Mouse (Mus musculus): ENCODE measurements around the gene Impdh2. TPM values are rescaled to one million over a fixed set of nuclear protein-coding genes. Genes with fewer than 3 reads are reported as not detected.

Gene Impdh2
- 66.9 TPM for polyA plus RNA-seq (2014; fragmentation: Illumina TruSeq; extraction: RNeasy Lipid Tissue Mini Kit (QIAGEN cat#74804); ENCODE audit: low read depth, low replicate concordance)

DNA sequence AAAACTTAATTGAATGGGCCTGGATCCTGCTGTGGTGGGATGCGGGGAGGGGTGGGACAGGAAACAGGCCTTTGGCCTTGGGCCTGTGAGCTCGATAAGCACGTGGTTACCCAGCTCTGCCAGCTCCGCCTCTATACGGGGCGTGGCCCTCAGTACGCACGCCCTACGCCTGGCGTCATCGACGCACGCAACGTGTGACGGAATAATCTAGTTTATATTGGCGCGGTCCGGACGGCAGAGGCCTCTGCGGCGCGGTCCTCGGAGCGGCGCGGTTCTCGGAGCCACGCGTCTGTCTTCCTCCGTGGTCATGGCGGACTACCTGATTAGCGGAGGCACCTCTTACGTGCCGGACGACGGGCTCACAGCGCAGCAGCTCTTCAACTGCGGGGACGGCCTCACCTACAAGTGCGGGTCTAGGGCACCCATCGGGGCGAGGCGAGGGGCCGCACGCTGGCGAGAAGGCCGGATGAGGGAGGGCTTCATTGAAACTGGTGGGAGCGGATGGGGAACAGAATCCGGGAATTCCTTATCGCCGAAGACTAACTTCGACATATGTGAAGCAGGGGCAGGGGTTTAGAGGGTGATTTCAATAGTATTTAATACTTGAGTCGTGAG is at the start of gene Impdh2:
Gene Impdh2, plus strand, starts transcription at position 60 of the 615 bp plus-strand sequence.

DNA sequence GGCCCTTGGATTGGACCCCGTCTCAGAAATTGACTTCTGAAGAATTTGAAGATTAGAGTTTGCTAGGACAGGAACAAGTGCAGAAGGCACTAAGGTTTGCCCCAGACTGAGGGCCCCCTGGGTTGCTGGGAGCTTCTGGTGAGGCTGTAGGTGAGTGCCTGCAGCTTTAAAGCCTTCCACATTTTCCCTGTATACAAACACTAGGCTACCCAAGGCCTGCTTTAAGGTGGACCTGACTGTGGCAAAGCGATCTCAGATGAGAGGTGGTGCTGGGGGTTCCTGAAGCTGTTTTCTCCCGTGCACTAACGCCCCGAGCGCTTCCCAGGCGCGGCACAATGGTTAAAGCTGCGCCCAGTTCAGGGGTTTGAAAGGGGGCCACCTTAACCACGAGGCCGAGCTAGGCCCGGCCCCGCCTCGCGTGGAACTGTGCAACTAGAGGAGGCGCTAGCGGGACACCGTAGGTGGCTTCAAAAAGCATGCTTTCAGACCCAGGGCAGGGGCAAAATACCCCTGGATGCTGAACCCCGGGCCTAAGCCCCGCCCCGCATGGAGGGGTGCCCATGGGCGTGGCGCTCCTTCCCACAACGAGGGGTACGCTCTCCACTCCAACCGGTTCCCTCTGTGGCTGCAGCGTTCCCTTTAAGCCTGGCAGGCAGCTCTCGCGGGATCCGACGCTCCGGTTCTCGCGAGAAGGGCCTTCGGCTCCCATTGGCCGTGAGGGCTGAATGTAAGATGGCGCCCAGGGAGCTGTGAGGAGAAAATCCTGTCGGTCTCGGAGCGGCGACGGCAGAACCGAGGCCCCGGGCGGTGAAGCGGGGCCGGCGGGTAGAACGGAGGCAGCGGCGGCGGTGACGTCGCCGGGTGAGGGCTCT is 43.5 kb upstream of the Impdh2 start, which contains the start of gene Qrich1:
Gene Qrich1, plus strand, starts transcription at position 427 of the 872 bp plus-strand sequence.

DNA sequence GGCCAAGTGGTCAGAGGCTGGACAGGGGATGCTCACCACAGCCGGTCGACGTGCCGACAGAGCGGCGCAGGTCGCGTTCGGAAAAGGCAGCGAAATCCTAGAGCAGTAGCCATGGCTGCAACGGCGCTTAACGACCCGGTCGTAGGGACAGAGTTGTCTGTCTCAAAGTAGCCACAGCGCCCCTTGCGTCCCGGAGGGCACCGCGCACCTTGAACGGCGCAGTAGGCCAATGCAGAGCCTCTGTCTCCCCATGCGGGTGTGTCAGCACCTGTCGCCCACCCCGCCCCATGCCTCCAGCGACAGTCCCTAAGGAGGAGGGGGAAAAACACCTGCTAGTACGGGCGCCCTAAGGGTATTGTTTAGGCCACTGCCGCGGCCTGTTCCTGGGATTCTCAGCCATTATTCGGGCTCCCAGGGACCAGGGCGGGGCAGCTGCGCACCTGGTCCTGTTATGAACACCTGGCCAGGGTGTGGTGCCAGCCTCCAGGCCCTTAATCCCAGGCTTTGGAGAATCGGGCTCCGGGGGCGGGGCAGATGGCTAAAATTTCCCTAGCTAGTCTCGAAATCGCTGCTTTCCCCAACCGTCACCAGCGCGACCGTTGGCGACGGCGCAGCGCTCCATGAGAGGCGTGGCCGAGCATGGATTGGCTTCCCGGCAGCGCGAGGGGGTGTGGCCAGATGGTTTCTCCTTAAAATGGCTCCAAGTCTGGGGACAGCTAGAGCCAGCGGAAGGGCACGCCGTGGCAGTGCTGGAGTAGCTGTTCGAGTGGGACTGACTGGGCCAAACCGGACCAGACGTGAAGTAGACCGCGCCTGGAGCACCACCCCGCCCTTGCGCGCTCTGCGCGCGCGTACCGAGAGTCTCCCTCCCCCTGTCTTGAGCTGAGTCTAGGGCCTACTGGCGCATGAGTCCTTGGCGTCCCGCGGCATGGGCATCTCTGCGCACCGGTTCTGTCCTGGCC is 7.0 kb downstream of the Impdh2 start, which contains the start of gene Ndufaf3:
Gene Ndufaf3, minus strand, starts transcription at position 620 of the 962 bp plus-strand sequence.

DNA sequence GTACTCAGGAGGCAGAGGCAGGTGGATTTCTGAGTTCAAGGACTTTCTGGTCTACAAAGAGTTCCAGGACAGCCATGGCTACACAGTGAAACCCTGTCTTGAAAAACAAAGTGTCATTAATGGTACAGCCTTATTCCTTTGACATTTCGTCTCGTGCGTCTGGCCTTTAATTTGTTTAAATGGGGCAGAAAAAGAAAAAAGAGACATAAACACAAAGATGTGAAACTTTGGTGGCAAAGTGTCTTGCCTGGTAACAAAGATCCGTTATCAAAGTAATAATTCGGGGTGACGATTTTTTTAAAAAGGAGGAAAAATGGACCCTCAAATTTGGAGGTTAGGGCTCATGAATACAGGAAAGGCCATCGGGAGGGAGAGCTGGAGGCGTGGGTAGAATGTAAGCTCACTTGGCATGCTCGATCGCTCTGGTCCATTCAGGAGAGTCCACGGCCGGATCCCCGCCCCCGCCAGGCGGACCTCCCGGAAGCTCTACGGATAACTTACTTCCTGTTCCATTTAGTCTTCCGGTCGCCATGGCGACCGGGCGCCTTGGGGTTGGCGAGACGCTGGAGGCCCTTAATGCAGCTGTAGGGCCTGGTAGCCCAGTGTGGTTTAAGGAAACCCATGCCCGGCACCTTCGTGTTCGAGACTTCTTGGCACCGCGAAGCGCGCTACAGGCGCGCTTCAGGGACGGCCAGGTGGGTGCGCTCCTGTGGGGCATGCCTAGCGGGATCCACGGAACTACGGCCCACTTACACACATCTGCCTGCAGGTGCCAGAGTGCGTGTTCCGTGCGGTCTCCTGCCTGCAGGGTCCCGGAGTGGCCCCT is 9.5 kb downstream of the Impdh2 start, which contains the start of gene Dalrd3:
Gene Dalrd3, plus strand, starts transcription at position 506 of the 826 bp plus-strand sequence.

DNA sequence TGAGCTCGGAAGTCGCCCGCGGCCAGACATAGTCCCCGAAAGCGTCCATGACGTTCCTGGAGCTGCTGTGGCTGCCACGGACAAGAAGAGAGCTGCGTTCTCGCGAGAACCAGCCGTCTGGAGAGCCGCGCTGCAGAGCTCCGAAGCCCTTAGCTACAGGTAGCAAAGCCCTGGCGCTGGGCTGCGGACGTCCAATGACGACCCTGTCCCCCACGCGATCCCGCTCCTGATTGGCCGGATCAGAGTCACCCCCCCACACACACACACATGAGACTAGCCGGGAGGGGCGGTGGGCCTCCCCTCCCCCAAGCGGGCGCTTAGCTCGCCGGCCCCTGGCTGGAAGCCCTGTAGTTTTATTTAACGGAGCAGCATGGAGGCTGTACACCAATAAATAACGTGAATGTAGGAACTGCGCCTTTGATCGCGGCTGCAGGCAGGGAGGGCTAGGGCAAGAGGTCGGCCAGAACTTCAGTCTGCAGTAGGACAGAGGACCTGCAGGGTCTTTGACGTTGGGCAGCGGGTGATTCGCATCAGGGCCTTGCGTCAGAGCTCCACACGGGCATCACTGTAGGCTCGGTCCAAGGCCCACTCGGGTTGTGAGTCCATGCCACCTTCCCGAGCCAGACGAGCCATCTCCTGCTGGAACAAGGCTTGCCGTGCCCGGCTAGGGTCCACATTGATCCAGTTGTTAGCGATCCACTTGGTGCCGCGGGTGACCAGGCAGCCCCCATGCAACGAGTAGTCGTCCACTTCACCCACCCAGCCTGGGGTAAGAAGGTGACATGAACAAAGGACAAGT is 18.7 kb downstream of the Impdh2 start, which contains the start of gene Wdr6:
Gene Wdr6, minus strand, starts transcription at position 195 of the 799 bp plus-strand sequence.

DNA sequence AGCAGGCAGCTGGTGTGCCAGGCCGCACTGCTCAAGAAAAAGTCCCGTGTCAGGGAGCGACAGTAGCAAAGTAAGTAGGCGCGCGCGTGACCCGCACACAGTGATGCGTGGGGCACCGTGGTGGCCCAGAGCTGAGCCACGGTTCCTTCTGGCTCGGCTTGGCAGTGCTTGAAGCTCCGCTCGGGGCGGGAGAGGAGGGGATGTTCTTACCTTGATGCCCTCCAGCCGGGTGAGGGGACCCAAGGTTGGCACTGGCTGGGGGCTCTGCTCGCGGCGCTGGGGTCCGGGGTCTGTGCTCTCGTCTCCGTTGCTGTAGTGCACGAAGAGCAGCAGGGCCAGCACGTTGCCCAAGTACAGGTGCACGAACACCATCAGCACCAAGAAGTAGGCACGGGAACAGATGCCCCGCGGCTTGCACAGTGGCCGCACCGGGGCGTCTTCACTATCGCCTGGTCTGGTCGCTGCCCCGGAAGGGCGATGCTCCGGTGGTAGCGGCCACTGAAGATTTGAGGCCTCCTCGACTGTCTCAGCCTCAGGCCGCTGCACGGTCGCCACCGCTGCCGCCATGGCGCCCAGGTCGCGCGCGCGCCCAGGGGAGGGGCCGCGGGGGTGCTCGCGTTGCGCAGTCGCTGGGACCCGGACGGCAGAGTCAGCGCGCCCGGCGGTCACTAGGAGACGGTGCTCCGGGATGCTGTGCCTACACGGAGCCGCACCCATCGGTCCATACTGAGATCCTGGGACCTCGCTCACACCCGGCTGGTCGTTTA is 37.1 kb downstream of the Impdh2 start, which contains the start of gene P4htm:
Gene P4htm, minus strand, starts transcription at position 670 of the 767 bp plus-strand sequence.

Other genes with a start within 250 kb of the Impdh2 start
- gene Gpx1, start 221.4 kb upstream of the Impdh2 start, polyA plus RNA-seq (2014; fragmentation: Illumina TruSeq; extraction: RNeasy Lipid Tissue Mini Kit (QIAGEN cat#74804); ENCODE audit: low read depth, low replicate concordance) = 131 TPM
- 61.1 TPM for gene Usp4, start 212.4 kb upstream of the Impdh2 start, polyA plus RNA-seq (2014; fragmentation: Illumina TruSeq; extraction: RNeasy Lipid Tissue Mini Kit (QIAGEN cat#74804); ENCODE audit: low read depth, low replicate concordance)
- gene 1700102P08Rik, start 167.5 kb upstream of the Impdh2 start, polyA plus RNA-seq (2014; fragmentation: Illumina TruSeq; extraction: RNeasy Lipid Tissue Mini Kit (QIAGEN cat#74804); ENCODE audit: low read depth, low replicate concordance) = 0.86 TPM
- gene Ccdc36, start 131.8 kb upstream of the Impdh2 start, polyA plus RNA-seq (2014; fragmentation: Illumina TruSeq; extraction: RNeasy Lipid Tissue Mini Kit (QIAGEN cat#74804); ENCODE audit: low read depth, low replicate concordance) = not detected
- not detected for gene BC048562, start 123.8 kb upstream of the Impdh2 start, polyA plus RNA-seq (2014; fragmentation: Illumina TruSeq; extraction: RNeasy Lipid Tissue Mini Kit (QIAGEN cat#74804); ENCODE audit: low read depth, low replicate concordance)
- gene Ccdc71, start 99.8 kb upstream of the Impdh2 start, polyA plus RNA-seq (2014; fragmentation: Illumina TruSeq; extraction: RNeasy Lipid Tissue Mini Kit (QIAGEN cat#74804); ENCODE audit: low read depth, low replicate concordance) = 13.9 TPM
- 18.2 TPM for gene Klhdc8b, start 98.7 kb upstream of the Impdh2 start, polyA plus RNA-seq (2014; fragmentation: Illumina TruSeq; extraction: RNeasy Lipid Tissue Mini Kit (QIAGEN cat#74804); ENCODE audit: low read depth, low replicate concordance)
- gene Lamb2, start 80.5 kb upstream of the Impdh2 start, polyA plus RNA-seq (2014; fragmentation: Illumina TruSeq; extraction: RNeasy Lipid Tissue Mini Kit (QIAGEN cat#74804); ENCODE audit: low read depth, low replicate concordance) = 225 TPM
- 100 TPM for gene Usp19, start 69.7 kb upstream of the Impdh2 start, polyA plus RNA-seq (2014; fragmentation: Illumina TruSeq; extraction: RNeasy Lipid Tissue Mini Kit (QIAGEN cat#74804); ENCODE audit: low read depth, low replicate concordance)
- 78.2 TPM for gene Qars, start 52.6 kb upstream of the Impdh2 start, polyA plus RNA-seq (2014; fragmentation: Illumina TruSeq; extraction: RNeasy Lipid Tissue Mini Kit (QIAGEN cat#74804); ENCODE audit: low read depth, low replicate concordance)
- 50.0 TPM for gene Qrich1, start 43.5 kb upstream of the Impdh2 start, polyA plus RNA-seq (2014; fragmentation: Illumina TruSeq; extraction: RNeasy Lipid Tissue Mini Kit (QIAGEN cat#74804); ENCODE audit: low read depth, low replicate concordance)
- 41.2 TPM for gene Ndufaf3, start 7.1 kb downstream of the Impdh2 start, polyA plus RNA-seq (2014; fragmentation: Illumina TruSeq; extraction: RNeasy Lipid Tissue Mini Kit (QIAGEN cat#74804); ENCODE audit: low read depth, low replicate concordance)
- gene Dalrd3, start 9.6 kb downstream of the Impdh2 start, polyA plus RNA-seq (2014; fragmentation: Illumina TruSeq; extraction: RNeasy Lipid Tissue Mini Kit (QIAGEN cat#74804); ENCODE audit: low read depth, low replicate concordance) = 40.3 TPM
- 15.6 TPM for gene Wdr6, start 18.5 kb downstream of the Impdh2 start, polyA plus RNA-seq (2014; fragmentation: Illumina TruSeq; extraction: RNeasy Lipid Tissue Mini Kit (QIAGEN cat#74804); ENCODE audit: low read depth, low replicate concordance)
- 17.8 TPM for gene P4htm, start 37.4 kb downstream of the Impdh2 start, polyA plus RNA-seq (2014; fragmentation: Illumina TruSeq; extraction: RNeasy Lipid Tissue Mini Kit (QIAGEN cat#74804); ENCODE audit: low read depth, low replicate concordance)
- 39.2 TPM for gene Arih2, start 89.1 kb downstream of the Impdh2 start, polyA plus RNA-seq (2014; fragmentation: Illumina TruSeq; extraction: RNeasy Lipid Tissue Mini Kit (QIAGEN cat#74804); ENCODE audit: low read depth, low replicate concordance)
- gene Slc25a20, start 101.8 kb downstream of the Impdh2 start, polyA plus RNA-seq (2014; fragmentation: Illumina TruSeq; extraction: RNeasy Lipid Tissue Mini Kit (QIAGEN cat#74804); ENCODE audit: low read depth, low replicate concordance) = 202 TPM
- gene Prkar2a, start 129.0 kb downstream of the Impdh2 start, polyA plus RNA-seq (2014; fragmentation: Illumina TruSeq; extraction: RNeasy Lipid Tissue Mini Kit (QIAGEN cat#74804); ENCODE audit: low read depth, low replicate concordance) = 62.2 TPM
- gene Ip6k2, start 223.5 kb downstream of the Impdh2 start, polyA plus RNA-seq (2014; fragmentation: Illumina TruSeq; extraction: RNeasy Lipid Tissue Mini Kit (QIAGEN cat#74804); ENCODE audit: low read depth, low replicate concordance) = 22.0 TPM
- 11.4 TPM for gene Nckipsd, start 248.1 kb downstream of the Impdh2 start, polyA plus RNA-seq (2014; fragmentation: Illumina TruSeq; extraction: RNeasy Lipid Tissue Mini Kit (QIAGEN cat#74804); ENCODE audit: low read depth, low replicate concordance)

All from heart, adult 10 weeks (tissue).